Mouse (Mus musculus): ENCODE measurements around the gene Syne1.

DNA sequence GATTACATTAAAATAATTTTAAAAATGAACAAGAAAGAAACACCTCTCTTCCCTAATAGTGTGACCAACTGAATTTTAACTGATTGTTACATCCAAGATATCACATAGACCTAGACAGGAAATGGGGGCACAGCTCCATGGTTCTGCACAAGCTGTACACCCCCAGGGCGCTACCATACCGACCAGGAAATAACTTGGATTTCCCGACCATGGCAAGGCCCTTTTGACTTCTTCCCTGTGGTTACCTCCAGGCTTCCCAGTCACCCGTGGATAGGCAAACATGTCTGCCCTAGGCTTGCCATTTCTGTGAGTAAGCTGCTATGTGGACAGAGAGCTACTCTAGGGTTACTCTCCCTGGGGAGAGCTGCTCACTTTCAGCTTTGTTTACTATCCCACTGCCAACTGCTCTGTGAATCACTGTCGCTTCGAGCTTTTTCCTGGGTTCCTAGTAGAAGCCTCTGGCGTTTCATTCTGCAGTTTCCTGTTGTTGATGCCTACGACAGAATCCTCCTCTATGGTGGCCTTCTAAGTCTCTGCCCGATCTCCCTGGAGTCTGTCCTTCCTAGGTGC, 373.8 kb downstream of the Syne1 start:
- TF ChIP-seq CTCF (IDR thresholded peaks at IDR 0.05; ENCODE audit: low read depth) (no peak), EP300 (optimal IDR thresholded peaks at IDR 0.05) (no peak)
